Mouse (Mus musculus) erythroblast, embryonic 14.5 days (primary cell): ENCODE data around the gene Mindy4.

Source experiments
- GATA1 ChIP-seq: IDR thresholded peaks from 2 replicates; pipeline ENCODE4 v1.6.1; 2012; ENCODE audit warnings: low read length, inconsistent platforms, mixed read lengths
- TAL1 ChIP-seq: IDR thresholded peaks from 3 replicates; pipeline ENCODE4 v1.6.1; 2012; ENCODE audit warnings: low read length, inconsistent platforms, mixed read lengths

DNA sequence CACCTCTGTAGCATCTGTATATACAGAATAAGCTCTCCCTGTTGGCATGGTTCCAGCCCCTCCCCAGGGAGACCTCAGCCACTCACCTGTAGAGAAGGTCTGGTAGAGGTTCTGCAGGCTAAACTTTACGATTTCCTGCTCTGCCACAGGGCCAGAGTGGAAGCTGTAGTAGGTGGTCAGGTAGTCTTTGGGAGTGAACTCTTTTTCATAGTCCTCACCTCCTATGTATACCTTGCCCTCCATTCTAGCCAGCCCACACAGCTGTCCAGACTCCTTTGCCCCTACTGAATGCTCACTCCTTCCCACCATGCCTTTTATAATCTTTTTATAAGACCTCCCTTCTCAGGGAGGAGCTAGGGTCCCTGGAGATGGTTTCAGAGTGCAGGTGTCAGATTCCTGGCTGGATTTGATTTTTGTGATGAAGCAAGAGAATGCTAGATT is 28.4 kb upstream of the Mindy4 start, which contains the start of gene Inmt:
- TF ChIP-seq GATA1 (no peak), TAL1 (no peak)
